Mouse (Mus musculus) testis, adult 2 months (tissue): ENCODE results near the gene Bin2. TPM values are rescaled to one million over a fixed set of nuclear protein-coding genes. Genes with fewer than 3 reads are reported as not detected.

Experiments
- H3K27ac ChIP-seq: fragments of 200-500 bp; 2 replicates; pipeline ENCODE4 v1.5.1; 2012; ENCODE audit warnings: low read depth, low read length; ENCODE audit not compliant: control insufficient read depth, insufficient read depth
- H3K27me3 ChIP-seq: fragments of 200-500 bp; 2 replicates; pipeline ENCODE4 v1.6.1; 2012; ENCODE audit warnings: mild to moderate bottlenecking, low read length, moderate library complexity; ENCODE audit not compliant: control insufficient read depth, insufficient read depth
- H3K36me3 ChIP-seq: fragments of 200-500 bp; 2 replicates; pipeline ENCODE4 v1.6.1; 2012; ENCODE audit warnings: mild to moderate bottlenecking, low read length; ENCODE audit not compliant: control insufficient read depth, insufficient read depth
- H3K4me1 ChIP-seq: fragments of 200-500 bp; 2 replicates; pipeline ENCODE4 v1.6.1; 2012; ENCODE audit warnings: low read length; ENCODE audit not compliant: control insufficient read depth, insufficient read depth
- H3K4me3 ChIP-seq: fragments of 200-500 bp; 2 replicates; pipeline ENCODE4 v1.5.1; 2012; ENCODE audit warnings: low read depth, mild to moderate bottlenecking, low read length, moderate library complexity, mixed read lengths; ENCODE audit not compliant: control insufficient read depth
- CTCF ChIP-seq: fragments of 200-500 bp; IDR thresholded peaks from 2 replicates; pipeline ENCODE4 v1.5.1; 2012; ENCODE audit warnings: low read depth, mild to moderate bottlenecking, inconsistent platforms, low read length, moderate library complexity; ENCODE audit not compliant: control insufficient read depth, insufficient read depth, insufficient replicate concordance
- POLR2A ChIP-seq: fragments of 200-500 bp; IDR thresholded peaks from 2 replicates; pipeline ENCODE4 v1.6.1; 2012; ENCODE audit warnings: low read depth, mild to moderate bottlenecking, inconsistent platforms, low read length, moderate library complexity; ENCODE audit not compliant: control insufficient read depth
- polyA plus RNA-seq: library from polyadenylated mRNA; depleted of rRNA; stranded (reverse); fragments of >200 nt; gene quantifications from 2 replicates; pipeline ENCODE4 v1.2.3, GENCODE M21; 2012

Gene Bin2
- polyA plus RNA-seq, 1 experiment: 19.7 TPM

DNA sequence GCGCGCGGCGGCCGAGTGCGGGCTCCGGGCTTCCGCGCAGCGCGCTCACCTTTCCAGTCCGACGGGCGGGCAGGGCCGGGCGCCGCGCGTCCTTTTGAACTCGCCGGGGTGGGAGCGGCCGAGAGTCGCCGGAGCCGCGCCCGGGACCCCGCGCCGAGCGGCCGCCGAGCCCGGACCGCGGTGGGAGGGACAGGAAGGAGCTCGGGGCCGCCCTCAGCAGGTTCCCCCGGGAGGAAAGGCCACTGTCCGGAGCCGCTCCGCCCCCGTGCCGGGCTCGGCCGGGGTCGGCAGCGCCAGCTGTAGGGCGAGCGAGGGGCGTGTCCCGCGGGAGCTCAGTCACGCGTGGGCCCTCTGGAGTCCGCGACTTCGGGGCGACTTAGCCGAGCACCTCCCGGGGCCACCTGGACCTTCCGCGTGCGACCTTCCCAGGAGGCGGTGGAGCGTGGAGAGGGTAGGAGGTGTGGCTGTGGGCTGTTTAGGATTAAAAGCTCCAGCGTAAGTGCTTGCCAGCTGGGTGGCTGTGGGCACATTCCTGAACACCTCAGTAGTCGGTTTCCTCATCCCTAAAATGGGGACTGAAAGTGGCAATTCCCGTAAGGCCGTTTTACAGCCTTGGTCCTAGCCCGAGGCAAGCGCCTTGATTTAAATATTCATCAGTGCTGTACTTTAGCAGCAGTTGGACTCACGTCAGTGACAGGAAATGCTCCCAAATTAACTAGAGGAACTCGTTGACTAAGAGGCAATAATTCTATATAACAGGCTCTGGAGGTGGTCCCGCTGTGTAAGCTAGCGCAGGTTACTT lies 32.5 kb downstream of the Bin2 start, which contains the start of gene Smagp:
Gene Smagp (minus strand): TSS at position 241 of the 802 bp plus-strand sequence.
- H3K4me3 ChIP-seq: peak within 1 kb of the TSS; percentile 81
- H3K27ac ChIP-seq: no peak within 1 kb of the TSS
- peaks cover 17% of the 10 kb centered on the region for H3K4me1 ChIP-seq
- no peaks in the 10 kb centered on the region for H3K36me3 ChIP-seq
- H3K27me3 ChIP-seq: no peaks in the 10 kb centered on the region; the same call in 1 of the 2 replicates
- TF ChIP-seq CTCF (no peak), POLR2A (no peak)

DNA sequence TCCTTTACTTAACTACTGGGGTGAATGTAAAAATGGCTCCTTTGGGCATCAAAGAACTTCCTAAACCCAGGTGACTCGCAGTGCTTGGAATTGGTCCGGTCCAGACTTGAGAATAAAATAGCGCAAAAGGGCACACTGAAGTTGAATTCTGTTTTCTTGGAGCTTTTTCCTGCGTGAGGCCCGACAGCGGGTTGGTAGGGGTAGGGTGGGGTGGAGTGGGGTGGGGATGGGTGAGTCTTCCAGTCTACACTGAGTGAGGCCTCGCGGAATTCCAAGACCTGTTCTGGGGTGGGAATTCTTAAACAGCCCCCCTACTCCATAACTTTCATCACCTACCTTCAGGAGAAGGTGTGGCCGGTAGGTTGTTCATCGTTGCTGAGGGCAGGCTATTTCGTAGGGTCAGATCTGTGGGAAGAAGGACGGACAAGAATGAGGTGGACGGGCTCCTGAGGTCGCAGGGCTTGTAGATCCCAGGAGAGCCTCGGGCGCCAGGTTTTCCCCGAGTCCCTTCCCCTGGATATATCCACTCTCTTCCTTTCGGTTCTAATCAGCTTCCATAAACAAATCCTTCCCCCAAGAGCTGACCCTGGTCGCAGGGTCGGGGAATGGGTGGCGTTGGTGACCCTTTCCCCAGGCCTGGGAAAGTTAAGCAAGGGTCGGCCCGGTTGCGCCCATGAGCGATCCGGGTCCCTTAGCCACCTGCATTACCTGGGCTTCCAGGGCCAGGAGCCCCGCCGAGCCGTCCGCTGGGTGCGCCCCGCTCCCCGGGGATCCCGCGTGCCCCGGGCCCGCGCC lies 33.3 kb downstream of the Bin2 start:
- Histone ChIP-seq H3K27me3 (no peaks in the 10 kb centered on the region; the same call in 1 of the 2 replicates), H3K4me3 (peak overlapping the region; percentile 81), H3K27ac (no peak overlapping the region), H3K36me3 (no peaks in the 10 kb centered on the region), H3K4me1 (peaks cover 17% of the 10 kb centered on the region)
- TF ChIP-seq CTCF: no peak
- TF ChIP-seq POLR2A: no peak

DNA sequence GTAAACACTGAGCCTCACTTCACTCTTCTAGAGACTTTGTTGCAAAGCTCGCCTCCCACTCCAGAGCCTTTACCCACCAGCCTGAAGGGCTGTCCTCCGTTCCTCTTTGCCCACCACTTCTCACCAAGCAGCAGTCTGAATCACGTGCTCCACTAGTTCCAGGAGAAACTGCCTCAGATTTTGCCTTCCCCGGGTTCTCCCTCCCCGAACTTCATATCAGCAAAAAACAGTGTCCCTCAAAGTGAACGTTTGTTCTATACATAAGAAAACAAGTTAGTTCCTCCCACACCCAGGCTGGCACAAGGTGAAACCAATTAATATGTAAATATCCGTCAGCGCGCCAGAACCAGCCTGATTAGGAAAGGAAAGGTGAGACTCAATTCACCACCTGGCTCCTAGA lies 34.1 kb downstream of the Bin2 start:
- no peaks in the 10 kb centered on the region for H3K36me3 ChIP-seq
- no peaks in the 10 kb centered on the region; the same call in 1 of the 2 replicates for H3K27me3 ChIP-seq
- H3K4me3 ChIP-seq: no peak overlapping the region
- TF ChIP-seq CTCF: no peak
- no peak for TF ChIP-seq POLR2A
- H3K4me1 ChIP-seq: peaks cover 17% of the 10 kb centered on the region
- peak overlapping the region; percentile 21; the same call in 1 of the 2 replicates for H3K27ac ChIP-seq

DNA sequence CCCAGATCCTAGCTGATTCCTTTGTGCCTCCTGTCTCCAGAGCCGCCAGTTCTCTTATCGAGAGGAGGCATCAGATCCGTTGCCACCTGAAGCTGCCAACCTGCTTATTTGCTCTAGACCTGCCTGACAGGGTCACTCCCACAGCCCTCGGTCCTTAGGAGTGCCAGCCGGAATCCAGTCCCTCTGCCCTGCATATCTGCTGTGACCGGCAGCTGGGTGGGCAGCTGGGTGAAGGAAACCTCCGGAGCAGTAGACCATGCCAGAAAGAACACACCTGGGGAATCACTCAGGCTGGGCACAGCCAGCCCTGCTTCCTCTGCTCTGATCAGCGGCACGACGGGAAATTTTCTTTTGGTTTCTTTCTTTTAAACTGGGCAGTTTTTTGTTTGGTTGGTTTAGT lies 36.0 kb downstream of the Bin2 start:
- TF ChIP-seq POLR2A (no peak), CTCF (no peak)
- no peaks in the 10 kb centered on the region; the same call in 1 of the 2 replicates for H3K27me3 ChIP-seq
- peaks cover 17% of the 10 kb centered on the region for H3K4me1 ChIP-seq
- no peak overlapping the region for H3K4me3 ChIP-seq
- H3K36me3 ChIP-seq: no peaks in the 10 kb centered on the region
- no peak overlapping the region for H3K27ac ChIP-seq

DNA sequence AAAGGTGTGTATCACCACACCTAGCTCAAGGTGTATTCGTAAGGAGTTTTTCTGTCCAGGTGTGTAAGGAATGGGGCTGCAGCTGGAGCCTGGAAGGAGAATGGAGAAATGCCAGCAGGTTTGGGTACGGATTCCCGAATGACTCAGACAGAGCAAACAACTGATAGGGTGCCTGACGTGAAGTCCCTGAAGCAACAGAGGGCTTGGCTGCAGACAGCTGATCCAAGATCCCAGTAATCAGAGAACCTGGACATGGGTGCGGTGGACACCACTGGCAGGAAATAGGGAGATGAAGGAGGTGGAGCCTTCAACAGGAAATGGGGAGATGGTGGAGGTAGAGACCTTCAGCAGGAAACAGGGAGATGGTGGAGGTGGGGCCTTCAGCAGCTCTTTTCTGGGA lies 37.0 kb downstream of the Bin2 start:
- no peak overlapping the region for H3K4me3 ChIP-seq
- H3K4me1 ChIP-seq: peaks cover 17% of the 10 kb centered on the region
- no peaks in the 10 kb centered on the region for H3K36me3 ChIP-seq
- no peaks in the 10 kb centered on the region; the same call in 1 of the 2 replicates for H3K27me3 ChIP-seq
- no peak for TF ChIP-seq POLR2A
- TF ChIP-seq CTCF: no peak
- H3K27ac ChIP-seq: no peak overlapping the region

DNA sequence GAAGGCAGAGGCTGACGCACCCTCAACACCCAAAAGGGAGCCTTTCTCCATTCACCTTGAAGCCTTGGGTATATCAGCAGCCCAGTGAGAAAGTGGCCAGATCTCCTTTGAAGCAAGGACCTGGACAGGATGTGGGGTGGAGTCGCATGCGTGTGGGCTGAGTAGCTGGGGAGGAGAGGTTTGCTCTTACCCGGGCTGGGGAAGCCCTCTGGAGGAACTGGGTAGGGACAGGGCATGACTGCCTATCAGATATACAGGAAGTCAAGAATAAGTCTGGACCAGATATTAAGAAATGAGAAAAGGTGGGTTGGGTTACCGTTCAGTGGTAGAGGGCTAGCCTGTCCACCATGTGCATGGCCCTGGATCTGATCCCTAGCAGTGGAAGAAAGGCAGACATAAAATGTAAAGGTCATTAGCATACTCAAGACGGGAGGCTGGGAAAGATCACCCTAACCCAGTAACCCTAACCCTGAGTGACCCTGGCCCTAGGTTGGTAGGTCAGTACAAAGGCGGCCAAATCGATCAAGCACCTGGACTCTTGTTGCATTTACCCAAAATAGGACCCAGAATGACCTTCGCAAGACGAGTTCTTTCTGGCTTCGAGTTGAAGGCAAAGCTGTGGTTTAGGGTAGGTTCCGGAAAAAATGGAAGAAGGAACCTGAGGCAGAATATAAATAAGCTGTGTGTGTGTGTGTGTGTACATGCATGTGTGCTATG lies 37.7 kb downstream of the Bin2 start:
- H3K27ac ChIP-seq: no peak overlapping the region
- H3K36me3 ChIP-seq: no peaks in the 10 kb centered on the region
- H3K4me3 ChIP-seq: no peak overlapping the region
- TF ChIP-seq CTCF (no peak), POLR2A (no peak)
- peaks cover 10% of the 10 kb centered on the region for H3K4me1 ChIP-seq
- H3K27me3 ChIP-seq: no peaks in the 10 kb centered on the region; the same call in 1 of the 2 replicates
